Mouse (Mus musculus) kidney, postnatal 0 days (tissue): ENCODE data around the gene Tns3. TPM values are rescaled to one million over a fixed set of nuclear protein-coding genes. Genes with fewer than 3 reads are reported as not detected.

ENCODE experiments used
- ATAC-seq: fragments of 200-750 bp; cut with Nextera tagmentation; replicated peaks from 2 replicates; pipeline ENCODE4 v1.8.0; 2017; ENCODE audit warnings: low read depth, moderate number of reproducible peaks, moderate TSS enrichment, moderate library complexity; ENCODE audit not compliant: low FRiP score
- DNase-seq: peaks from one replicate; pipeline ENCODE4 v3.0.0-alpha.2; 2016; ENCODE audit warnings: low spot score
- H3K27ac ChIP-seq: fragments of 300-500 bp; sonication (generic); 2 replicates; pipeline ENCODE4 v1.5.1; 2014; ENCODE audit warnings: mild to moderate bottlenecking
- H3K27me3 ChIP-seq: fragments of 300-500 bp; sonication (generic); 2 replicates; pipeline ENCODE4 v1.6.1; 2014; ENCODE audit warnings: low read length, mixed read lengths; ENCODE audit not compliant: insufficient read depth
- H3K36me3 ChIP-seq: fragments of 300-500 bp; sonication (generic); 2 replicates; pipeline ENCODE4 v1.6.1; 2014; ENCODE audit warnings: low read length, mixed read lengths; ENCODE audit not compliant: insufficient read depth
- H3K4me1 ChIP-seq: fragments of 300-500 bp; sonication (generic); replicated peaks from 2 replicates; pipeline ENCODE4 v1.6.1; 2014; ENCODE audit warnings: antibody characterized with exemption, low read length, mixed read lengths; ENCODE audit not compliant: insufficient read depth
- H3K4me2 ChIP-seq: fragments of 300-500 bp; sonication (generic); 2 replicates; pipeline ENCODE4 v1.6.1; 2014; ENCODE audit warnings: mild to moderate bottlenecking, low read length, moderate library complexity, mixed read lengths
- H3K4me3 ChIP-seq: fragments of 300-500 bp; sonication (generic); replicated peaks from 2 replicates; pipeline ENCODE4 v1.5.1; 2014; ENCODE audit warnings: low read depth, low read length
- H3K9ac ChIP-seq: fragments of 300-500 bp; sonication (generic); 2 replicates; pipeline ENCODE4 v1.6.1; 2014; ENCODE audit warnings: low read depth, low read length
- H3K9me3 ChIP-seq: fragments of 300-500 bp; sonication (generic); replicated peaks from 2 replicates; pipeline ENCODE4 v1.6.1; 2016; ENCODE audit warnings: low read length, inconsistent platforms, mixed read lengths
- CTCF ChIP-seq: IDR thresholded peaks from 2 replicates; pipeline ENCODE4 v1.5.1; 2016; ENCODE audit warnings: antibody characterized with exemption, low read depth, mild to moderate bottlenecking, moderate library complexity
- WGBS: fragments of 180-500 bp; shearing (Covaris S2); extraction: QIAGEN DNeasy Blood & Tissue Kit; methylation state at CpG from one replicate; pipeline ENCODE4 v1.1.7; 2014; 5-methylcytosine and 5-hydroxymethylcytosine counted together
- polyA plus RNA-seq: library from polyadenylated mRNA; unstranded; fragments of >200 nt; fragmentation: Nextera tagmentation; extraction: Ambion mirVana; gene quantifications from 2 replicates; pipeline ENCODE4 v1.2.1, GENCODE M21; 2015

The Tns3 gene
- polyA plus RNA-seq, 1 experiment from 2014 or later: 17.6 TPM

DNA sequence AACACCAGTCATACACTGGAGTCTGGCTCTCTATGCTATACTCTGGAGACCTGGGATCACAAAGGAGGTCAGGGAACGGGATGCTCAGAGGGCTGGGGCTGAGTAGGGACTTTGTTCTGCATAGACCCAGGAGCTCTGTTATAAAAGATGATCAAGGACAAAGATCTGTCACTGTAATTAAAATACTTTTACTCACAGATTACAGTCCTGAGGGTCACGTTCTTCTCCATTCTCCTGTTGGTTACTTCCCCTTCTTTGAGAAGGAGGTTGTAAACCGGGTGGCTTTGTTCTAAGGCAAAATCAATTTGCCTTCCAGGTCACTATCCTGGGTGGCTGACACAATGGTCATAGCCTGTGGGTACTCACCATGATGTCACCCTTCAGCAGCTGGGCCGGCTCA lies 133.8 kb downstream of the Tns3 start:
- Histone ChIP-seq H3K36me3 (peaks cover 20% of the 10 kb centered on the region; the same call in 1 of the 2 replicates), H3K4me3 (no peak overlapping the region), H3K9me3 (no peaks in the 10 kb centered on the region), H3K4me2 (no peak overlapping the region), H3K9ac (no peak overlapping the region), H3K27ac (no peak overlapping the region), H3K4me1 (no peaks in the 10 kb centered on the region), H3K27me3 (no peaks in the 10 kb centered on the region)
- TF ChIP-seq CTCF: no peak
- no peak for DNase-seq
- ATAC-seq: no peak
- WGBS: 73% methylated on average over 4 of the region's 4 CpGs

DNA sequence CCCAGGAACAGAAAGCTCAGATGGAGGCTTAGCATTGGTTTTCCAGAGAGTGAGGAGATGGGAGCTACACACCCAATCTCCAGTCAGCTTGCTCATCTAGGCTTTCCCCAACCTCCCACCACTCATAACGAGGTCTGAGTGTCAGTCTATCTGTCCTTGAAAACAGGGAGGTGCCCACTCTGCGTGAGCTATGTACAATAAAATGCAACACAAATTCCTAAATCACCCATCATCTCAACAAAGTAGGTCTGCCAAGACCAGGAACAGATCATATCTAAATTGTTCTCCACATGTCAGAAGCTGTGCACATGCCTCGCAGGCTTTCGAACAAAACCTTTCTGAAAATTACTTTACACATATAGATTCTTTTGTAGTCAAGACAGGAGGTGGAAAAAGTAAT lies 134.3 kb downstream of the Tns3 start:
- Histone ChIP-seq H3K4me2 (no peak overlapping the region), H3K9ac (no peak overlapping the region), H3K27me3 (no peaks in the 10 kb centered on the region), H3K4me1 (no peaks in the 10 kb centered on the region), H3K4me3 (no peak overlapping the region), H3K9me3 (no peaks in the 10 kb centered on the region), H3K27ac (no peak overlapping the region), H3K36me3 (peaks cover 20% of the 10 kb centered on the region; the same call in 1 of the 2 replicates)
- ATAC-seq: no peak
- WGBS: 81% methylated on average over 4 of the region's 4 CpGs
- no peak for DNase-seq
- no peak for TF ChIP-seq CTCF

DNA sequence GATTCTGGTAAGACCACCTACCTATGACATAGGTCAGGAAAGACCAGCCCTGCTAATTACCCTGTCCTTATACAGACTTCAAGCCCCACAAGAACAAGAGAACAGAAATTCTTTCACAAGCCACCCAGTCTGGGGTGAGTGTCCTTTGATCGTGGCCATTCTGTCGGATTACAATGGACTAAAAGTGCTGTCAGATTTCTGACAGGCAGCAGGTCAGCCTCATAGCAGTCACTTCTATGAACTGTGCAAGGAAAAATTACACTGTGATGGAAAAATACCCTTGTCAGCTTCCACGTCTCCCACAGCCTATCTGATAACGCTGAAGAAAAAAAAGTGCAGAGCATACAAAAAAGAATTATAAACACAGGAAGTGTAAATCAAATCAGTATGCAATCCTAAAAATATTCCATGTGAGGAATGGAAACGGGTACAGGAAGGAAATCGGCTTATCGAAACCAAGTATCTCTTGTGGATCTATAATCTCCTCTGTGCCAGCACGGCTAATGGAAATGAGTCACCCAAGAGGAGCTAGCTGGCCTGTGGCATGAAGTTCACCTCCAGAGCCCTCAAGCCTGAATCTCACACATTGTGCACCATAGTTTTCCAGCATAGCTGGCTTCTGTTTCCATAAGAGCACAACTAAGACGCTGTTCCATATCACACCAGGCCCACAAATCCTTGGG lies 138.7 kb downstream of the Tns3 start:
- peak; percentile 61 for DNase-seq
- Histone ChIP-seq H3K4me2 (no peak overlapping the region), H3K4me3 (no peak overlapping the region), H3K27ac (peak overlapping the region; percentile 72), H3K4me1 (no peaks in the 10 kb centered on the region), H3K9ac (no peak overlapping the region), H3K27me3 (no peaks in the 10 kb centered on the region), H3K36me3 (peaks cover 29% of the 10 kb centered on the region), H3K9me3 (no peaks in the 10 kb centered on the region)
- 43% methylated on average over 9 of the region's 9 CpGs for WGBS
- no peak for ATAC-seq
- no peak for TF ChIP-seq CTCF

DNA sequence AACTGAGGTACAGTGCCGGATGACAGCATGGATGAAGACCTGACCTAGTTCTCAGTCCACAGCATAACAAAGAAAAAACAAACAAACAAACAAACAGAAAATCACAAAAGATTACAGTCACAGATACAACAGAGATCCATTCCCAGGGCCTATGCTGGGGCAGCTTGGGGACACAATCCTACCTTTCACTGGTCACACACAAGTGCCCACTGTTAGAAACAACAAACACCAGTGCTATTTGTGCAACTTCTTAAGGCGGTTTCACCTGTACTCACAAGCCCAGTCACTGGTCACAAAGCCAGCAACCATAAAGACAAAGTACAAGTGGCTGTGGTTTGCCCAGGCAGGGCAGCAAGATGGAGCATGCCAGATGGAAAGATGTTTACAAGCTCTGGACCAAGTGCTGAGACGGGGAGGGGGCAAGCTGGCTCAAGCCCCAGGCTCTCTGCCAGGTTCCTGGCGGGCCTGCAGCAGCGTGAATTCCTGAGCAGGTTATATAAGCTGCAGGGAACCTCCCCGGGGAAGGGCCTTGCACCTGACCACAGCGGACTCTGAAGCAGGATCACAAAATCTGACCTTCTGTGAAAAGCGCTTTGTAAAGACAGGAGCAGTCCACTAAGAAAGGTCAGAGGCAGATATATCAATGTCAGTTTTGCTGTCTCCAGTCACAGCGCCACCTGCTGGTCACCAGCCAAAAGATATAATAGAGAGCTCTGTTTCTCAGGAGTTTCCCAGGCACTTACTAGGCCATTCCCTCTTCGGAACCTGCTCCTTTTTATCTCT lies 140.8 kb downstream of the Tns3 start:
- no peak overlapping the region for H3K4me3 ChIP-seq
- DNase-seq: peak; percentile 88
- 34% methylated on average over 10 of the region's 10 CpGs for WGBS
- no peak overlapping the region for H3K9ac ChIP-seq
- H3K4me2 ChIP-seq: no peak overlapping the region
- ATAC-seq: peak; percentile 86
- no peaks in the 10 kb centered on the region for H3K4me1 ChIP-seq
- no peak overlapping the region for H3K27ac ChIP-seq
- no peaks in the 10 kb centered on the region for H3K27me3 ChIP-seq
- H3K9me3 ChIP-seq: no peaks in the 10 kb centered on the region
- H3K36me3 ChIP-seq: peaks cover 28% of the 10 kb centered on the region
- peak; percentile 90 for TF ChIP-seq CTCF

DNA sequence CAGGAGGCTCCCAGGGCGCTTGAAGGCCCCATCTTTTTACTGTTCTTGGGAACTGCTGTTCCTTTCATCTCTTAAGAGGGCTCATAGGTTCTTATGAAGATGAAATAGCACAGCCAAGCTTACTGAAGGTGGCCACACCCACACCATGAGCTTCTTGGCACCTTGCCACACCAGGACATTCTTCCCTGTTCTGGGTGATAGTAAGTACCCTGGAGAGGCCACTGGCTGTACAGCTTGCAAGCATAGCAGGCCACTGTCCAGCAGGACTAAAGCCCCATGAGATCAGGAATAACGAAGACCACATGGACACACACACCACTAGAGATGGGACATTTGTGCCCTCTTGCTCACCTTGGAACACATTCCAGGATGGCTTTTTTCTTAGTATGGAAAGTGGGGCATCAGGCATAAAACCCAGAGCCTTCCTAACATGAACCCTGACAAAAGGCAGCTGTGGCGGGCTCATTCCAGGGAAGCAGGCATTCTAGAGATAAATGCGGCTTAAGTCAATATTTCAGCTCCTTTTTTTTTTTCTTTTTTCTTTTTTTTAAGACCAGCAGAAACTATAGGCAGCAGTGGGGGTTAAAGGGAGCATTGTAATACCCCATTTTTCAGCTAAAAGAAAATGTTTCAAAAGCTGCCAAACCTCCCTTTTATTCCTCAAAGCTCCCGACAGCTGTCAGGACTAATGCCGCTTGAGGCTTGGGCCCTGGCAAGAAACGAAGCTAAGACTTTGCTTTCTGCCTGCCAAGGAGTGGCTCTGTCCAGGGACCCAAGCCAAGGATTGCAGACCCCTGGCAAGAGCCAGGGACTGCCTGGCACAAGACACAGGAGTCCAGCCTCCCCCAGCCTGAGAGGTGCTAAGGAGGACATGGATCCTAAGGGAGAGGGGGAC lies 150.7 kb downstream of the Tns3 start:
- 64% methylated on average over 7 of the region's 7 CpGs for WGBS
- H3K4me3 ChIP-seq: no peak overlapping the region
- H3K36me3 ChIP-seq: peaks cover 42% of the 10 kb centered on the region; the same call in 1 of the 2 replicates
- ATAC-seq: no peak; the same call in 1 of the 2 replicates
- H3K27me3 ChIP-seq: no peaks in the 10 kb centered on the region
- no peak for DNase-seq
- H3K4me1 ChIP-seq: no peaks in the 10 kb centered on the region
- H3K27ac ChIP-seq: no peak overlapping the region
- H3K4me2 ChIP-seq: no peak overlapping the region
- no peak for TF ChIP-seq CTCF
- H3K9ac ChIP-seq: no peak overlapping the region
- no peaks in the 10 kb centered on the region for H3K9me3 ChIP-seq

DNA sequence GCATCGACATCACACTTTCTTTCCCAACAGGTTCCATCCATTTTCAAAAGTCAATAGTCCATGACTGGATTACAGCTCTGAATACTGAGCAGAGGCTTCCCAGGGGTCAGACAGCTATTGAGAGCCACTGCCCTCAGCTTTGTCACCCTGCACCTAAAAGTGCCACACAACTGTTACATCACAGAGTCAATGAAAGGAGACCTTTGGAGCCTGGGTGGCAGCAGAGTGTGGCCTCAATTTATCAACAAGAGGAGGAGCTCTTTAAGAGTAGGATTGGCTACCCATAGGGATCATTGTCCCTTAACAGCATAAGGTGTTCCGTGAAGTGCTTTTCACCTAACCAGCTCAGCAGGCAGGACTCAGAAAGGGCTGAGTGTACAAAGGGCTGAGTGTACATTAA lies 154.0 kb downstream of the Tns3 start:
- no peak for ATAC-seq
- Histone ChIP-seq H3K27me3 (no peaks in the 10 kb centered on the region), H3K4me1 (no peaks in the 10 kb centered on the region), H3K9me3 (no peaks in the 10 kb centered on the region), H3K4me3 (no peak overlapping the region), H3K4me2 (no peak overlapping the region), H3K9ac (no peak overlapping the region), H3K36me3 (peaks cover 36% of the 10 kb centered on the region; the same call in 1 of the 2 replicates), H3K27ac (no peak overlapping the region)
- TF ChIP-seq CTCF: no peak
- 72% methylated on average over 2 of the region's 2 CpGs for WGBS
- DNase-seq: no peak
